Mouse (Mus musculus) neural tube, embryonic 13.5 days (tissue): ENCODE results near the gene Zfyve1. TPM values are rescaled to one million over a fixed set of nuclear protein-coding genes. Genes with fewer than 3 reads are reported as not detected.
"Not testable (repeated sequence)": the region's sequence is repeated elsewhere in the genome, so short reads cannot be mapped to it uniquely, and the experiment has no call there.

Experiments
- ATAC-seq: fragments of 200-750 bp; cut with Nextera tagmentation; 2 replicates; pipeline ENCODE4 v1.8.0; 2017; ENCODE audit warnings: low read depth, mild to moderate bottlenecking, moderate TSS enrichment, moderate library complexity
- H3K27ac ChIP-seq: fragments of 300-500 bp; sonication (generic); replicated peaks from 2 replicates; pipeline ENCODE4 v1.5.1; 2015; ENCODE audit warnings: moderate library complexity, mild to moderate bottlenecking, inconsistent platforms
- H3K27me3 ChIP-seq: fragments of 300-500 bp; sonication (generic); 2 replicates; pipeline ENCODE4 v1.6.1; 2015; ENCODE audit warnings: mild to moderate bottlenecking, inconsistent platforms
- H3K36me3 ChIP-seq: fragments of 300-500 bp; sonication (generic); 2 replicates; pipeline ENCODE4 v1.6.1; 2015; ENCODE audit warnings: mild to moderate bottlenecking, inconsistent platforms
- H3K4me1 ChIP-seq: fragments of 300-500 bp; sonication (generic); replicated peaks from 2 replicates; pipeline ENCODE4 v1.6.1; 2015; ENCODE audit warnings: inconsistent platforms
- H3K4me2 ChIP-seq: fragments of 300-500 bp; sonication (generic); 2 replicates; pipeline ENCODE4 v1.6.1; 2015; ENCODE audit warnings: inconsistent platforms, mild to moderate bottlenecking, moderate library complexity
- H3K4me3 ChIP-seq: fragments of 300-500 bp; sonication (generic); 2 replicates; pipeline ENCODE4 v1.5.1; 2015; ENCODE audit warnings: mild to moderate bottlenecking, inconsistent platforms
- H3K9ac ChIP-seq: fragments of 300-500 bp; sonication (generic); 2 replicates; pipeline ENCODE4 v1.6.1; 2015; ENCODE audit warnings: moderate library complexity, mild to moderate bottlenecking, inconsistent platforms
- H3K9me3 ChIP-seq: fragments of 300-500 bp; sonication (generic); 2 replicates; pipeline ENCODE4 v1.6.1; 2016; ENCODE audit warnings: inconsistent platforms
- WGBS: fragments of 180-500 bp; shearing (Covaris S2); methylation state at CpG from one replicate; pipeline ENCODE4 v1.1.7; 2015; 5-methylcytosine and 5-hydroxymethylcytosine counted together
- polyA plus RNA-seq: library from polyadenylated mRNA; unstranded; fragments of >200 nt; fragmentation: Nextera tagmentation; extraction: Ambion mirVana; gene quantifications from 2 replicates; pipeline ENCODE4 v1.2.1, GENCODE M21; 2015

Zfyve1 gene
- polyA plus RNA-seq: 27.0 and 27.3 TPM in 2 replicates

GRCm38 (mm10) chr12:83597025-83597501 is at the start of gene Zfyve1:
Zfyve1 (minus strand) TSS chr12:83597222.
- Histone ChIP-seq H3K4me2 (peak within 1 kb of the TSS; percentile 86), H3K27ac (peak within 1 kb of the TSS; percentile 97), H3K4me3 (peak within 1 kb of the TSS; percentile 97), H3K9me3 (no peaks in the 10 kb centered on the region), H3K9ac (peak within 1 kb of the TSS; percentile 100), H3K4me1 (peaks cover 39% of the 10 kb centered on the region), H3K27me3 (no peaks in the 10 kb centered on the region), H3K36me3 (peaks cover 27% of the 10 kb centered on the region)
- ATAC-seq: peak; percentile 99
- WGBS: under 1% methylated on average over 28 of the region's 28 CpGs

DNA sequence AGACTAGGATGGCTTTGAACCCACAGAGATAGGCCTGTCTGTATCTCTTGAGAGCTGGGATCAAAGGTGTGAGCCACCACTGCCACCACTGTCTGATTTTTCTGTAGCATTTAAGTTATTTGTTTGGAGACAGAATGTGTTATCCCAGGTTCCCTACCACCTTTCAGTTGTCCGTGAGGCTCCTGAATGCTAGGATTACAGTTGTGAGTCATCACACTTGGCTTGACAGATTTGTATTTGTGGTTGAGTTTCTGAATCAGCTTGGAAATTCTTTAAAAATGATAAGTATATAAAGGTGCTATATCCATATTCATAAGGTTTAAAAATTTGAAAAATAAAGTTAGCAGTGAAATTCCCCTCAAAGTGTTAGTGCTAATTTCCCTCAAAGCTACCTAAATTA is 46.1 kb upstream of the Zfyve1 start:
- 94% methylated on average over 1 of the region's 1 CpGs for WGBS
- ATAC-seq: no peak
- peaks cover 59% of the 10 kb centered on the region for H3K36me3 ChIP-seq
- no peak overlapping the region for H3K4me3 ChIP-seq
- no peaks in the 10 kb centered on the region for H3K9me3 ChIP-seq
- no peaks in the 10 kb centered on the region for H3K4me1 ChIP-seq
- H3K9ac ChIP-seq: no peak overlapping the region
- no peak overlapping the region for H3K27ac ChIP-seq
- no peaks in the 10 kb centered on the region for H3K27me3 ChIP-seq
- no peak overlapping the region for H3K4me2 ChIP-seq

GRCm38 (mm10) chr12:83641233-83641632 is 44.2 kb upstream of the Zfyve1 start:
- H3K4me1 ChIP-seq: no peaks in the 10 kb centered on the region
- no peak overlapping the region for H3K4me3 ChIP-seq
- H3K4me2 ChIP-seq: no peak overlapping the region
- H3K27ac ChIP-seq: no peak overlapping the region
- ATAC-seq: no peak
- WGBS: 90% methylated on average over 2 of the region's 2 CpGs
- H3K36me3 ChIP-seq: peaks cover 58% of the 10 kb centered on the region
- no peaks in the 10 kb centered on the region for H3K27me3 ChIP-seq
- no peak overlapping the region for H3K9ac ChIP-seq
- no peaks in the 10 kb centered on the region for H3K9me3 ChIP-seq

- peaks cover 14% of the 10 kb centered on the region for H3K4me1 ChIP-seq
- no peaks in the 10 kb centered on the region for H3K9me3 ChIP-seq
- peak overlapping the region; percentile 97; the same call in 1 of the 2 replicates for H3K4me3 ChIP-seq
- no peak overlapping the region for H3K27ac ChIP-seq
- H3K9ac ChIP-seq: 0 out of 2 replicates have a peak overlapping the region, but pooled peaks have one; percentile 34
- no peaks in the 10 kb centered on the region for H3K27me3 ChIP-seq
- peak overlapping the region; percentile 72 for H3K4me2 ChIP-seq
- WGBS: 44% methylated on average over 2 of the region's 2 CpGs
- H3K36me3 ChIP-seq: peaks cover 26% of the 10 kb centered on the region
- no peak for ATAC-seq
Measured at GRCm38 (mm10) chr12:83633807-83634206, 36.8 kb upstream of the Zfyve1 start.

GRCm38 (mm10) chr12:83632680-83633025 is 35.6 kb upstream of the Zfyve1 start:
- peak overlapping the region; percentile 97 for H3K4me3 ChIP-seq
- peaks cover 26% of the 10 kb centered on the region for H3K36me3 ChIP-seq
- WGBS: under 1% methylated on average over 20 of the region's 20 CpGs
- H3K4me1 ChIP-seq: peaks cover 14% of the 10 kb centered on the region
- no peaks in the 10 kb centered on the region for H3K27me3 ChIP-seq
- no peaks in the 10 kb centered on the region for H3K9me3 ChIP-seq
- H3K27ac ChIP-seq: peak overlapping the region; percentile 97
- ATAC-seq: peak; percentile 72
- peak overlapping the region; percentile 72 for H3K4me2 ChIP-seq
- H3K9ac ChIP-seq: peak overlapping the region; percentile 99

DNA sequence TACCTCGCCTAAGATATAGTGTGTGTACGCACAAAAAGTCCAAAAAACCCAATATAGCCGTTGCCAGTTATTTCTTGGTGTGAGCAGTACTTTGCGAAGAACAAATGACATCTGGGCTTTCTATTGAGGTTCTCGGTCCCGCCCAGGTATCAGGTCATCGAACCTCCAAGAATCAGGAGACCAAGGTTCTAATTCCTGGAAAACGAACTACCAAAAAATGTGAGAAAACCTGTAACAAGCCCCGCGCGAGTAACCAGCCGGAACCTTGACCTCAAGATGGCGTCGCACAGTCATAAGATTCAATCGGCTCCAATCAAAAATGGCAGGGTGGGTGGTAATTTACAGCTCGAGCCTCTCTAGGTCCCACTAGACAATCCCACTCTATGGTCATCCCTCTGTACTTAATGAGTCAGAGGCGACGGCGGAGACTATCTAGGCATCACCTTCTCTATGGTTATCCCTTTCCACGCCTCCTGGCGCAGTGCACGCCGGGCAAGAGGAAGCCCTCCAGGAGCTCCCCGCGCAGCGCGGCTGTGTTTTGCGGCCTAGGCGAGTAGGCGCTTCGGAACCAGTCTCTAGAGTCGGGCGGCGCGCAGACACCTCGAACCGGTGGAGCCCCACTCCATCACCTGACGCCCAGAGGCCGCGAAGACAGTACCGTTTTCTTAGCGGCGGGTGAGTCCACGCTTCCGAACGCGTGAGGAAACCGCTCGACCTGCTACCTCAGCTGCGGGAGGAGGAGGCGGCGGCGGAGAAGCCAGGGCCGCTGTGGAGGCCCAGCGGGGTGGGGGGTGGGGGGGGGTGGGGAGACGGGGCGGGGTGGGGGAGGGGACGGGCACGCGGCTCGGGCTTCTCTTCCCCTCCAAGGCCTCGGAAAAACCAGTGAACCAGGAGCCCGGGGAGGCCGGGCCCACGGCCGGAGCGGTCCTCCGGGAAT is 35.0 kb upstream of the Zfyve1 start:
- Histone ChIP-seq H3K4me2 (peak overlapping the region; percentile 72), H3K4me3 (peak overlapping the region; percentile 97), H3K36me3 (peaks cover 19% of the 10 kb centered on the region), H3K27ac (peak overlapping the region; percentile 97), H3K4me1 (peaks cover 14% of the 10 kb centered on the region), H3K9ac (peak overlapping the region; percentile 99), H3K27me3 (no peaks in the 10 kb centered on the region), H3K9me3 (no peaks in the 10 kb centered on the region)
- ATAC-seq: peak; percentile 100
- WGBS: under 1% methylated on average over 56 of the region's 68 CpGs

DNA sequence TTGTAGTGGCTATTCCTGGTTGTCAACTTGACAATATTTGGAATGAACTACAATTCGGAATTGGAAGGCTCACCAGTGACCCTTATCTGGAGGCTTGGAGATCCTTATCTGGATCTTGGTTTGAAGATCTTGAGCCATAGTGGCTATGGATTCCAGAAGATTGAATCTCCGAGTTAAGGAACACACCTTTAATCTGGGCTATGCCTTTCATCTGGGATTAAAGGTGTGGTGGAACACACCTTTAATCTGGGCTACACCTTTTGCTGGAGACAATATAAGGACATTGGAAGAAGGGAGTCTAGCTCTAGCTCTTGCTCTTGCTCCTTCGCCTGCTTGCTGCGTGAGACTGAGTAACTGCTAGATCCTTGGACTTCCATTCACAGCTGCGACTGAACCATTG is 33.9 kb upstream of the Zfyve1 start, which contains the start of gene Rbm25:
Rbm25 (plus strand) TSS at position 301 of the 400 bp plus-strand sequence.
- Histone ChIP-seq H3K4me1 (peaks cover 14% of the 10 kb centered on the region), H3K4me3 (peak within 1 kb of the TSS; percentile 97), H3K9ac (peak within 1 kb of the TSS; percentile 99), H3K27ac (peak within 1 kb of the TSS; percentile 97), H3K4me2 (peak within 1 kb of the TSS; percentile 63)
- WGBS: no CpG with 5 or more reads among the region's 5 CpGs
- not testable (repeated sequence) for H3K27me3 ChIP-seq, H3K9me3 ChIP-seq, ATAC-seq, H3K36me3 ChIP-seq

DNA sequence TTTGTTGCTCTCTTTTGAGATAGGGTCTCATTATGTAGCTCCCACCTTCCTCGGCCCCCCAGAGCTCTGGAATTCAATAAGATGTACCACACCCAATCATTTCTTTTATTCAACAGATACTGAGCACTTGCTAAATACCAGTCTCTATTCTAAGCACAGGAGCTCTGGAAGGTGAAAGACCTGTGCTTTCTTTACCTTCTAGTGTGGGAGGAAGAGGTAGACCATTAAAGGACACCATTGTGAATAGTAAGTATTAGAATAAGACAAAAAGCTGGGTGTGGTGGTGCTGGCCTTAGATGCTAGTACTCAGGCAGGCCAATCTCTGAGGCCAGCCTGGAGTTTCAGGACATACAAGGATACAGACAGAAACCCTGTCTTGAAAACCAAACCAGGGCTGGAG is 27.3 kb upstream of the Zfyve1 start:
- H3K4me3 ChIP-seq: no peak overlapping the region
- WGBS: 91% methylated on average over 1 of the region's 1 CpGs
- no peak overlapping the region for H3K9ac ChIP-seq
- H3K9me3 ChIP-seq: no peaks in the 10 kb centered on the region
- no peak overlapping the region for H3K27ac ChIP-seq
- no peaks in the 10 kb centered on the region for H3K4me1 ChIP-seq
- H3K27me3 ChIP-seq: no peaks in the 10 kb centered on the region
- H3K36me3 ChIP-seq: no peaks in the 10 kb centered on the region
- no peak overlapping the region for H3K4me2 ChIP-seq
- no peak for ATAC-seq

DNA sequence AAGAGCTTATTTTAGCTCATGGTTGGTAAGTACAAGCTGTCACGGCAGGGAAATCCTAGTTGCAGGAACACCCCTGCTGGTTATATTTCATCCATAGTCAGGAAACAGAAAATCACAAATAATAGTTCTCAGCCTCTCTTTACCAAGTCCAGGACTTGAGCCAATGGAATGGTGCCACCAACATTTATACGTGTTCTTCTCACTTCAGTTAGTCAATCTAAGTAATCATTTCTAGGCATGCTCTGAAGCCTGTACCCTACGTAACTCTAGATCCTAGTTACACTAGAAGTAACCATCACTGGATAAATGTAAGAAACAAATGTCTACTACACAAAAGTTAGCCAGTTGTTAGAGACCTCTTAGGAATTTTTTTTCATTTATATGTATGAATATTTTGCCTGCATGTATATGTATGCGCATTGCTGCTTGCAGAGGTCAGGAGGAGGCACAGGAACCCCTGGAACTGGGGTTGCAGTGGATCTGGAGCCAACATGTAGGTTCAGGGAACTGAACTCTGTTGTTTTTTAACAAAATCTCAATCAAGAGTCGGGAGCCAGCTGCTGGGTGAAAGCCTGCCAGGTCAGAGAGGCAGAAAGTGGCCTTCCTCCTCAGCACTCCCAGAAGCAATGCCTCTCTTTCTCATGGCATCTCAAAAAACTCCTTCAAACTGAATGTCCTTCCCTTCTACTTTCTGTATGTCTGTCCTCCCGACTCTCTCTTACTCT is 25.2 kb upstream of the Zfyve1 start:
- 84% methylated on average over 6 of the region's 6 CpGs for WGBS
- H3K4me2 ChIP-seq: no peak overlapping the region
- ATAC-seq: no peak
- no peaks in the 10 kb centered on the region for H3K9me3 ChIP-seq
- H3K27me3 ChIP-seq: no peaks in the 10 kb centered on the region
- H3K36me3 ChIP-seq: no peaks in the 10 kb centered on the region
- no peak overlapping the region for H3K9ac ChIP-seq
- H3K4me3 ChIP-seq: no peak overlapping the region
- no peaks in the 10 kb centered on the region for H3K4me1 ChIP-seq
- H3K27ac ChIP-seq: no peak overlapping the region

GRCm38 (mm10) chr12:83620694-83621093 is 23.7 kb upstream of the Zfyve1 start:
- H3K27ac ChIP-seq, H3K27me3 ChIP-seq, H3K9me3 ChIP-seq, H3K4me2 ChIP-seq, H3K4me1 ChIP-seq, H3K9ac ChIP-seq, ATAC-seq, H3K36me3 ChIP-seq, H3K4me3 ChIP-seq: not testable (repeated sequence)
- 68% methylated on average over 23 of the region's 23 CpGs for WGBS

- no peak overlapping the region for H3K4me2 ChIP-seq
- H3K27ac ChIP-seq: no peak overlapping the region
- H3K9me3 ChIP-seq: no peaks in the 10 kb centered on the region
- ATAC-seq: no peak
- 75% methylated on average over 2 of the region's 2 CpGs for whole genome bisulfite sequencing
- no peak overlapping the region for H3K4me3 ChIP-seq
- H3K4me1 ChIP-seq: no peaks in the 10 kb centered on the region
- no peaks in the 10 kb centered on the region for H3K36me3 ChIP-seq
- H3K27me3 ChIP-seq: no peaks in the 10 kb centered on the region
- no peak overlapping the region for H3K9ac ChIP-seq
Measured at GRCm38 (mm10) chr12:83618981-83619380, 22.0 kb upstream of the Zfyve1 start.

DNA sequence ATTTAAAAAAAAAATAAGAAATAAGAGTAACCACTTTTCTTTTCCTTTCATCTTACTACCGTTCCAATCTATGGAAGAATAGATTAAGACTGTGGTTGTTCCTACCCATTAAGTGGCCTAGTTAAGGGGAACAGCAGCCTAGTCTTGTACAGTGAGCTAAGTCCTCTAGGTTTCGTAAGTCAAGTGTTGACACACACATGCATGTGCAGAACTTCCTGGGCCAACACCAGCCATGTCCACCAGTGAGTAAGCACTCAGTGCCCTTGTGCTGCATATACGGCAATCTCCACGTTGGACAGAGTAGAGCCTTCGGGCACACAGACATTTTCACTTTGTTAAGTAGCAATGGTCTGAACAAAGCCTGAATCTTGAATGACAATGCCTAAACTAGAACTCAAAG is 20.2 kb upstream of the Zfyve1 start:
- Histone ChIP-seq H3K4me3 (no peak overlapping the region), H3K36me3 (no peaks in the 10 kb centered on the region), H3K9ac (no peak overlapping the region), H3K27ac (no peak overlapping the region), H3K4me2 (no peak overlapping the region), H3K27me3 (no peaks in the 10 kb centered on the region), H3K9me3 (no peaks in the 10 kb centered on the region), H3K4me1 (no peaks in the 10 kb centered on the region)
- no peak for ATAC-seq
- WGBS: 96% methylated on average over 5 of the region's 5 CpGs
